Mouse (Mus musculus) embryonic facial prominence, embryonic 12.5 days (tissue): ENCODE results near the gene Pga5. TPM values are rescaled to one million over a fixed set of nuclear protein-coding genes. Genes with fewer than 3 reads are reported as not detected.

ENCODE experiments used
- ATAC-seq: fragments of 200-750 bp; cut with Nextera tagmentation; 2 replicates; pipeline ENCODE4 v1.8.0; 2017; ENCODE audit not compliant: insufficient number of reproducible peaks, insufficient read depth, low FRiP score, low TSS enrichment
- H3K27ac ChIP-seq: fragments of 300-500 bp; sonication (generic); 2 replicates; pipeline ENCODE4 v1.5.1; 2016; ENCODE audit warnings: mild to moderate bottlenecking
- H3K27me3 ChIP-seq: fragments of 300-500 bp; sonication (generic); 2 replicates; pipeline ENCODE4 v1.6.1; 2016; ENCODE audit warnings: mild to moderate bottlenecking, moderate library complexity
- H3K36me3 ChIP-seq: fragments of 300-500 bp; sonication (generic); 2 replicates; pipeline ENCODE4 v1.6.1; 2016; ENCODE audit warnings: mild to moderate bottlenecking
- H3K4me1 ChIP-seq: fragments of 300-500 bp; sonication (generic); 2 replicates; pipeline ENCODE4 v1.6.1; 2016
- H3K4me2 ChIP-seq: fragments of 300-500 bp; sonication (generic); replicated peaks from 2 replicates; pipeline ENCODE4 v1.6.1; 2016; ENCODE audit warnings: mild to moderate bottlenecking, moderate library complexity
- H3K4me3 ChIP-seq: fragments of 300-500 bp; sonication (generic); 2 replicates; pipeline ENCODE4 v1.5.1; 2016; ENCODE audit warnings: mild to moderate bottlenecking
- H3K9ac ChIP-seq: fragments of 300-500 bp; sonication (generic); 2 replicates; pipeline ENCODE4 v1.6.1; 2016; ENCODE audit warnings: mild to moderate bottlenecking, moderate library complexity
- H3K9me3 ChIP-seq: fragments of 300-500 bp; sonication (generic); 2 replicates; pipeline ENCODE4 v1.6.1; 2016; ENCODE audit warnings: mild to moderate bottlenecking, moderate library complexity
- WGBS: fragments of 180-500 bp; shearing (Covaris S2); methylation state at CpG from one replicate; pipeline ENCODE4 v1.1.7; 2016; 5-methylcytosine and 5-hydroxymethylcytosine counted together
- polyA plus RNA-seq: library from polyadenylated mRNA; unstranded; fragments of >200 nt; fragmentation: Nextera tagmentation; extraction: Ambion mirVana; gene quantifications from 2 replicates; pipeline ENCODE4 v1.2.1, GENCODE M21; 2016

Pga5 gene
- polyA plus RNA-seq, 1 experiment from 2014 or later = not detected

DNA sequence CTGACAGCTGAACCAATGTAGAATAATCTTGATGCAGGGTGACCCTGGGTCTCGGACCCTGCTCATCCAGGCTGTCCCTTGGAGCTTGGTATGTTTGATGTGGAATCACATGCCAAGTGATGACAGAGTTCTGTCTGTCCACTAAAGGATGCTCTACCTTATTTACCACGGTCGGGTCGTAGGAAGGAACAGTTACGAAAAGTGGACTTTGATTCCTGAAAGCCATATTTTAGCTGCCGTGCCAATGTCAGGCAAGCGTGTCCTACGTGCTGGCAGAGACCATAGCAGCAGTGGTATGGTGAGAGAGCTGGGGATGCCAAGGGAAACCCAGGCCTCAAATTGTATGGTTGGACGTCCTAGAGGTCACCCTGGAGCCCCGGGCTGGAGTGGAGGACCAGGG lies 35.7 kb upstream of the Pga5 start:
- Histone ChIP-seq H3K4me2 (no peak overlapping the region), H3K9ac (no peak overlapping the region), H3K4me1 (peaks cover 10% of the 10 kb centered on the region), H3K4me3 (no peak overlapping the region), H3K9me3 (no peaks in the 10 kb centered on the region), H3K27me3 (no peaks in the 10 kb centered on the region), H3K27ac (no peak overlapping the region), H3K36me3 (peaks cover 43% of the 10 kb centered on the region)
- WGBS = 92% methylated on average over 10 of the region's 10 CpGs
- no peak for ATAC-seq

- H3K9me3 ChIP-seq = no peaks in the 10 kb centered on the region
- H3K27ac ChIP-seq = no peak overlapping the region
- peaks cover 10% of the 10 kb centered on the region for H3K4me1 ChIP-seq
- H3K9ac ChIP-seq = no peak overlapping the region
- no peak overlapping the region for H3K4me2 ChIP-seq
- WGBS = 94% methylated on average over 12 of the region's 12 CpGs
- no peak for ATAC-seq
- H3K27me3 ChIP-seq = no peaks in the 10 kb centered on the region
- peaks cover 50% of the 10 kb centered on the region for H3K36me3 ChIP-seq
- H3K4me3 ChIP-seq = no peak overlapping the region
Observed at GRCm38 (mm10) chr19:10712646-10713045, 34.8 kb upstream of the Pga5 start.

GRCm38 (mm10) chr19:10712194-10712593 lies 34.3 kb upstream of the Pga5 start:
- WGBS = 95% methylated on average over 7 of the region's 7 CpGs
- H3K36me3 ChIP-seq = peaks cover 54% of the 10 kb centered on the region

GRCm38 (mm10) chr19:10710751-10711150 lies 32.9 kb upstream of the Pga5 start:
- no peak for ATAC-seq
- no peak overlapping the region for H3K4me3 ChIP-seq
- 94% methylated on average over 4 of the region's 4 CpGs for WGBS
- no peaks in the 10 kb centered on the region for H3K9me3 ChIP-seq
- no peaks in the 10 kb centered on the region for H3K27me3 ChIP-seq
- no peak overlapping the region for H3K4me2 ChIP-seq
- no peak overlapping the region for H3K9ac ChIP-seq
- peaks cover 64% of the 10 kb centered on the region for H3K36me3 ChIP-seq
- peaks cover 10% of the 10 kb centered on the region for H3K4me1 ChIP-seq
- H3K27ac ChIP-seq = no peak overlapping the region

More at GRCm38 (mm10) chr19:10712194-10712593, 34.3 kb upstream of the Pga5 start:
- peaks cover 10% of the 10 kb centered on the region for H3K4me1 ChIP-seq
- H3K4me2 ChIP-seq = no peak overlapping the region
- no peak overlapping the region for H3K9ac ChIP-seq
- no peaks in the 10 kb centered on the region for H3K27me3 ChIP-seq
- H3K27ac ChIP-seq = no peak overlapping the region
- H3K9me3 ChIP-seq = no peaks in the 10 kb centered on the region
- no peak for ATAC-seq
- H3K4me3 ChIP-seq = no peak overlapping the region

DNA sequence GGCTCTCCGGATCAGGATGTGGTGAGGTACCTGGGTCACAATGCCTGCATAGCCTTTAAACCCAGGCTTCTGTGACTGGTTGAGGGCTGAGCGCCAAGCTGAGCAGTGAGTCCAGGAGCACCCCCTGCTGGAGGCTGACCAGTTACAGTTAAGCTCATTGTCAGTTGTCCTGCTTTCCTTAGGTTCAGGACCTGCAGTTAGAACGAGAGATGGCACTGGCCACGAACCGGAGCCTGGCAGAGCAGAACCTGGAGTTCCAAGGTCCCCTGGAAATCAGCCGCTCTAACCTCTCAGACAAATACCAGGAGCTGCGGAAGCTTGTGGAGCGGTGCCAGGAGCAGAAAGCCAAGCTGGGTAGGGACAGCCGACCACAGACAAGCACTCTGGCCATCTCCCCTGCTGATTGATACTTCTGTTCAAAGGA lies 32.2 kb upstream of the Pga5 start:
- Histone ChIP-seq H3K4me1 (peaks cover 10% of the 10 kb centered on the region), H3K27ac (peak overlapping the region; percentile 32), H3K27me3 (no peaks in the 10 kb centered on the region), H3K4me2 (no peak overlapping the region), H3K4me3 (no peak overlapping the region), H3K36me3 (peaks cover 64% of the 10 kb centered on the region), H3K9ac (no peak overlapping the region), H3K9me3 (no peaks in the 10 kb centered on the region)
- ATAC-seq = no peak
- WGBS = 79% methylated on average over 9 of the region's 9 CpGs

DNA sequence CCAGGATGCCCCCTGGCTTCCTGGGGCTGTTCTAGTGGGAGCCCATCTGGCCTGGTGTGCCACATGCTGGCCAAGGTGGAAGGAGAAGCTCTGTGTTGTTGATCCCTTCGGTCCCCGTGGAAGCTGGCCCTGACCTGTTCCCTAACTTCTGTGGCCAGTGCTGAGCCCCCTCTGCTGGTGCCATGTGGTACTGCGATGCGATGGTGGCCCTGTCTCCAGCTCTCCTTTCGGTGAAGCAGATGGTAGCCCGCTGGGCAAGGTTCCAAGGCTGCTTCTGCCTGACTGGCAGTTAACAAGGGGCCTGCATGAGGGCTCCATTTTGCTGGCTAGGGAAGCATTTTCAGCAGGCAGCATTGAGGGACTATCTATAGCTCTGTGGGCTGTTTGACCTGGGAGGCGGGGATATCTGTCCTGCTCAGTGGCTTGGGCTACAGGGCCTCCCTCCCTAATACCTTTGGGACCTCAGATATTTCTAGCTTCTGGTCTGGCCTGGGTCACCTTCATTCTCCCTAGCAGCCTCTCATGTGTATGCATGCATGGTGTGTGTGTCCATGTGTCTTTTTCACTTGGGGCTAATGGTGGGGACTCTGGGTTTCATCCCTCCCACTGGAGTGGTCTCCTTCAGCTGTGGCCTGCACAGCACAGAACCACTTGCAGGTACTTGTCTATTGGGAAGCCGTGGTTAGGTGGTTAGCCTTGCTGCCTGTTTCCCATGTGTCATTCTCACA lies 31.7 kb upstream of the Pga5 start:
- Histone ChIP-seq H3K4me3 (no peak overlapping the region), H3K27ac (peak overlapping the region; percentile 32), H3K9me3 (no peaks in the 10 kb centered on the region), H3K36me3 (peaks cover 64% of the 10 kb centered on the region), H3K27me3 (no peaks in the 10 kb centered on the region), H3K9ac (no peak overlapping the region), H3K4me2 (no peak overlapping the region), H3K4me1 (peaks cover 10% of the 10 kb centered on the region)
- peak; percentile 70 for ATAC-seq
- WGBS = 26% methylated on average over 8 of the region's 8 CpGs

DNA sequence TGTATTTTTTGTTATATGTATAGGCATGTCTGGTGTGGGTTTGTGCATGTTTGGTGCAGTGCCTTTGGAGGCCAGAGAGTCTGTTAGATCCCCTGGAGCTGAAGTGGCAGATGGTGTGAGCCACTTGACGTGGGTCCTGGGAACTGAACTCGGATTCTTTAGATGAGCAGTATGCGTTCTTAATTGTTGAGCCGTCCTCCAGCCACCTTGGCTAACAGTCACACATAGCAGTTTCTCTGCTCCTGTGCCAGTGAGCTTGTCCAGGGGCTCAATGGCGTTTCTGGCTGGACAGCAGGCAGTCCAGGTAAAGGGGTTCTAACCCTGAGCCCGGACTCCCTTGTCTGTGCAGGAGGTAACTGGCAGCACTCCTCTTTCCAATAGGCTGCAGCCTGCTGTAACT lies 31.0 kb upstream of the Pga5 start:
- peaks cover 10% of the 10 kb centered on the region for H3K4me1 ChIP-seq
- no peak overlapping the region for H3K9ac ChIP-seq
- no peak overlapping the region for H3K4me2 ChIP-seq
- no peaks in the 10 kb centered on the region for H3K9me3 ChIP-seq
- H3K27me3 ChIP-seq = no peaks in the 10 kb centered on the region
- H3K27ac ChIP-seq = no peak overlapping the region
- ATAC-seq = no peak
- 78% methylated on average over 6 of the region's 6 CpGs for WGBS
- no peak overlapping the region for H3K4me3 ChIP-seq
- H3K36me3 ChIP-seq = peaks cover 61% of the 10 kb centered on the region

- 93% methylated on average over 1 of the region's 1 CpGs for WGBS
- Histone ChIP-seq H3K9me3 (no peaks in the 10 kb centered on the region), H3K27me3 (no peaks in the 10 kb centered on the region)
Observed at GRCm38 (mm10) chr19:10707881-10708280, 30.0 kb upstream of the Pga5 start.

DNA sequence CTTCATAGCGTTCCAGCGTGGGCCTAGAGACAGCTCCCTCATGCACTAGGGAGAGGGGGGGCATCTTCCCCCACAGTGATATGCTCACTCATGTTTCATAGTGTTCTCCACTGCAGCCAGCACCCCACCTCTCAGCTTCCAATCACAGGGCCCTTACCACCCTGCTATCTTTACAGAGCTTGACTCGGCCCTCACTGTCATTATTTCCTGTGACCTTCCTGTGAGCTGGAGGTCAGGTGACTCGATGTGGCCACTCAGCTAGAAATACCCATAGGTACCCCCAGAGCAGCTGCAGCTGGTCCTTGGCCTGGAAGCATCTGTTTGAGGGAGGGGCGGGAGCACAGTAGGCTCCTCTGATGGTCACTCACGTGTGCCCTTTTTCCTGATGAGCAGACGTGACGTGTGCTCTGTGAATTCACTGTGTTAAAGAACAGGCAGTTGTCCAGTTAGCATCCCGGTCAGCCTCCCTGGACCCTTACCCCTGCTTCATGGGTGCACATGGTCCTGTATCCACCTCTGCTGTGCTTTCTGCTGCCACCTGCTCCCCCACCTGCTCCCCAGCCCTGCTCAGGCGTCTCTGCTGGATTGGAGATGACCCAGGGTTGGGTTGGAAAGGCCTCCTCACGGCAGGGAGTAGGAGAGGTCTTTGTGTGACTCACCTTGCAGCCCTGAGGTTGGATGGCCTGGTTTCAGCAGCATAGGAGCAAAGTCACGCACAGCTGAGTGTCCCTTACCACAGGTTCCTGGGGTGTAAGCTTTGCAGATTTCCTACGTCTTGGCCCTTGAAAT lies 29.4 kb upstream of the Pga5 start:
- peaks cover 44% of the 10 kb centered on the region for H3K36me3 ChIP-seq
- H3K4me1 ChIP-seq = peaks cover 10% of the 10 kb centered on the region
- no peaks in the 10 kb centered on the region for H3K9me3 ChIP-seq
- no peak overlapping the region for H3K4me2 ChIP-seq
- ATAC-seq = no peak
- WGBS = 77% methylated on average over 13 of the region's 13 CpGs
- no peak overlapping the region for H3K27ac ChIP-seq
- H3K9ac ChIP-seq = no peak overlapping the region
- no peaks in the 10 kb centered on the region for H3K27me3 ChIP-seq
- no peak overlapping the region for H3K4me3 ChIP-seq

More at GRCm38 (mm10) chr19:10707881-10708280, 30.0 kb upstream of the Pga5 start:
- no peak overlapping the region for H3K27ac ChIP-seq
- ATAC-seq = no peak
- no peak overlapping the region for H3K4me3 ChIP-seq
- no peak overlapping the region for H3K4me2 ChIP-seq
- peaks cover 50% of the 10 kb centered on the region for H3K36me3 ChIP-seq
- H3K4me1 ChIP-seq = peaks cover 10% of the 10 kb centered on the region
- no peak overlapping the region for H3K9ac ChIP-seq

GRCm38 (mm10) chr19:10703470-10703869 lies 25.6 kb upstream of the Pga5 start:
- no peaks in the 10 kb centered on the region for H3K9me3 ChIP-seq
- 88% methylated on average over 8 of the region's 8 CpGs for WGBS
- no peak overlapping the region for H3K9ac ChIP-seq
- H3K4me2 ChIP-seq = no peak overlapping the region
- no peak for ATAC-seq
- H3K27ac ChIP-seq = no peak overlapping the region
- peaks cover 14% of the 10 kb centered on the region for H3K4me1 ChIP-seq
- H3K36me3 ChIP-seq = peaks cover 21% of the 10 kb centered on the region
- H3K4me3 ChIP-seq = no peak overlapping the region
- H3K27me3 ChIP-seq = no peaks in the 10 kb centered on the region

- H3K4me1 ChIP-seq = peaks cover 20% of the 10 kb centered on the region
- no peak overlapping the region for H3K9ac ChIP-seq
- no peak for ATAC-seq
- no peaks in the 10 kb centered on the region for H3K27me3 ChIP-seq
- H3K4me2 ChIP-seq = no peak overlapping the region
- no peak overlapping the region for H3K4me3 ChIP-seq
- H3K9me3 ChIP-seq = no peaks in the 10 kb centered on the region
- 78% methylated on average over 8 of the region's 8 CpGs for WGBS
- peaks cover 10% of the 10 kb centered on the region for H3K36me3 ChIP-seq
- H3K27ac ChIP-seq = no peak overlapping the region
Observed at GRCm38 (mm10) chr19:10702125-10702524, 24.3 kb upstream of the Pga5 start.
